Mouse (Mus musculus): Measurements from ENCODE around the gene Serpina3j. TPM values are rescaled to one million over a fixed set of nuclear protein-coding genes. Genes with fewer than 3 reads are reported as not detected.

Gene Serpina3j
- 0.10 TPM in 1 of 2 replicates, not detected in the other for polyA plus RNA-seq (2015; fragmentation: Nextera tagmentation; extraction: Ambion mirVana)

DNA sequence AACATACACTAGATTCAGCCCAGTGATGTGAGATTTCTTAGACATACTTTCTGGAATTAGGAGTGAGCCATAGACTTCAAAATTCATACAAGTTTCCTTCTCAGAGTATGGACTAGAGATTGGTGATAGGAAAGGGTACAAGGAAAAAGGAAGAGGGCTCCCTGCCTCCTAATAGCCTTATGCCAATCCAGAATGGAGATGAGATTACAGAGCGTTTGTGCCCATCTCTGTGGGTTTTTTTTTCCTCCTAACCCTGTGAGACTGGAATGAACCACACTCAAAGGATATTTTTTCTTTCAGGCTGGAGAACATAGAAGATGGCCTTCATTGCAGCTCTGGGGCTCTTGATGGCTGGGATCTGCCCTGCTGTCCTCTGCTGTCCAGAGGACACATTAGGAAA is at the start of gene Serpina3j:
TSS of gene Serpina3j (plus strand) at position 301 of the 400 bp plus-strand sequence.
- Histone ChIP-seq H3K36me3 (no peaks in the 10 kb centered on the region), H3K4me3 (no peak within 1 kb of the TSS), H3K9me3 (replicated peaks) (0 out of 2 replicates have a peak, but pooled peaks cover 3% of the 10 kb centered on the region), H3K27me3 (no peaks in the 10 kb centered on the region), H3K27ac (no peak within 1 kb of the TSS), H3K4me2 (no peak within 1 kb of the TSS), H3K4me1 (replicated peaks) (no peaks in the 10 kb centered on the region), H3K9ac (no peak within 1 kb of the TSS)
- ATAC-seq (replicated peaks; ENCODE audit: insufficient number of reproducible peaks, insufficient read depth, low FRiP score, low read depth): no peak
- 64% methylated on average over 1 of the region's 1 CpGs for WGBS

DNA sequence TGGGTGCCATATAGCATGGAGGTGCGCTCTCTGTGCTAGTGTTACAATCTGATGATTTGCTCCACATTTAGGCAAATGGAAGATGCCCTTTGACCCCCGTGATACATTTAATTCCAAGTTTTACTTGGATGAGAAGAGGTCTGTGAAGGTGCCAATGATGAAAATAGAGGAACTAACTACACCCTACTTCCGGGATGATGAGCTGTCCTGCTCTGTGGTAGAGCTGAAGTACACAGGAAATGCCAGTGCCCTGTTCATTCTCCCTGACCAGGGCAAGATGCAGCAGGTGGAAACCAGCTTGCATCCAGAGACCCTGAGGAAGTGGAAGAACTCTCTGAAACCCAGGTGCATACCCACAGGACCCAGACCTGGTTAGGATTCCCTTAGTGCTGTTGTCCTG is 48.0 kb upstream of the Serpina3j start:
- no peak overlapping the region for H3K4me3 ChIP-seq
- no peak overlapping the region for H3K27ac ChIP-seq
- no peaks in the 10 kb centered on the region for H3K27me3 ChIP-seq
- no peaks in the 10 kb centered on the region for H3K4me1 ChIP-seq (replicated peaks)
- H3K4me2 ChIP-seq: no peak overlapping the region
- ATAC-seq (replicated peaks; ENCODE audit: insufficient number of reproducible peaks, insufficient read depth, low FRiP score, low read depth): no peak
- H3K9ac ChIP-seq: no peak overlapping the region
- no peaks in the 10 kb centered on the region for H3K36me3 ChIP-seq
- H3K9me3 ChIP-seq (replicated peaks): no peaks in the 10 kb centered on the region
- 65% methylated on average over 3 of the region's 3 CpGs for WGBS

DNA sequence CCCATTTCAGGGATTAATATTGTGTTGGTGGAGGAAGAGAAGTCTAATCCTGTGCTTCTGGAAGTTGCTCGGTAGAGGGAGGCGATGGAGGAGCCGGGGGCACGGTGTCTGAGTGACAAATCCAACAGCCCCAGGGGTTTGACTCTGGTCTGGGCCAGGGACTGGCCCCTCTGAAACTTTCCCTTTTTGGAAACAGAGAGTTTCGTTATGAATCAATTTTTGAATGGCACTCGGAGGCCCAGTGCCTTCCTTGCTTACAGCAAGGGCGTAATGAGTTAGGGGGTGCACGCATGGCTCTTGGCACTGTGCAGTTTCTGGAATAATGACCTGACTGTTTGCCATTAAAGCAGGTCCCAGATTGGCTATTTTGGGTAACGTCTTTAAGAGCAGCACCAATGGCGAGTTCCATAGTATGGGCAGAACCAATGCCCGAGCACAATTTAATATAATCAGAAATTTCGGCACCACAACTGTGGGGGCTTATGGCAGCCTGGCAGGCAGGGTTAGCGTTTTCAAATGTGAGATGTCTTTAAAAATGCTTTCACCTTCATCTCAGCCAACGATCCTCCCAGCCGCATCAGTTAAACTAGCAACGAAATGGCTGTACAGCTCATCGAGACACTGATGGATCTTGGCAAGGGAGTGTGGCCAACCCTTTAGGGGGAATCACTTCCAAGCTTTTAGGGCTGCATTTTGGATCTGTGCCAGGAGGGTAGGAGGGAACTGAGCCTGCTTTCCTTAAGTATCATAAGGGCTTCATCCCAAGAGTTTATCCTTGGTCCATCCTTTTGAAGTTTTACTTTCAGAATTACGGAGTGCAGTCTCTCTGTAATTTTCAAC is 35.9 kb upstream of the Serpina3j start:
- no peak for ATAC-seq (replicated peaks; ENCODE audit: insufficient number of reproducible peaks, insufficient read depth, low FRiP score, low read depth)
- no peaks in the 10 kb centered on the region for H3K27me3 ChIP-seq
- WGBS: 80% methylated on average over 18 of the region's 18 CpGs
- no peaks in the 10 kb centered on the region for H3K4me1 ChIP-seq (replicated peaks)
- no peaks in the 10 kb centered on the region for H3K36me3 ChIP-seq
- no peak overlapping the region for H3K27ac ChIP-seq
- no peaks in the 10 kb centered on the region for H3K9me3 ChIP-seq (replicated peaks)
- no peak overlapping the region for H3K4me3 ChIP-seq
- no peak overlapping the region for H3K9ac ChIP-seq
- H3K4me2 ChIP-seq: no peak overlapping the region

DNA sequence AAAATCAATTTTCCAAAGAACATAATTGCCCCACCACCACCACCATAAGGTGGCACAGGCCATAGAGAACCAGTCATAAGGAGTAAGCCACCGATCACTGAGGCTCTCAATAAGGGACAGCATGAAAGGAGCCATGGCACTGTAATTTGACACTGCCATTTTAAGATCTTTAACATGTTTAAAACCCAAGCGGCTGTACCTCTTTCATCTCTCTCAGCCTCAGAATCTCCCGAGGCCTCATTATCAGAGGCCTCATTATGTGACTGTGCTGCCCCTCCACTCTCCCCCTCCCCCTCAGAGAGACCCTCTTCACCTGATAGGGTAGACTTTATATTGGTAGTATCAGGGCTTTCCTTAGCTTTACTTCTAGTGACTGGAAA is 35.3 kb upstream of the Serpina3j start:
- Histone ChIP-seq H3K9me3 (replicated peaks) (no peaks in the 10 kb centered on the region), H3K4me2 (no peak overlapping the region), H3K27me3 (no peaks in the 10 kb centered on the region), H3K4me1 (replicated peaks) (no peaks in the 10 kb centered on the region), H3K36me3 (no peaks in the 10 kb centered on the region), H3K4me3 (no peak overlapping the region), H3K9ac (no peak overlapping the region), H3K27ac (no peak overlapping the region)
- no peak for ATAC-seq (replicated peaks; ENCODE audit: insufficient number of reproducible peaks, insufficient read depth, low FRiP score, low read depth)
- 18% methylated on average over 3 of the region's 3 CpGs for WGBS

DNA sequence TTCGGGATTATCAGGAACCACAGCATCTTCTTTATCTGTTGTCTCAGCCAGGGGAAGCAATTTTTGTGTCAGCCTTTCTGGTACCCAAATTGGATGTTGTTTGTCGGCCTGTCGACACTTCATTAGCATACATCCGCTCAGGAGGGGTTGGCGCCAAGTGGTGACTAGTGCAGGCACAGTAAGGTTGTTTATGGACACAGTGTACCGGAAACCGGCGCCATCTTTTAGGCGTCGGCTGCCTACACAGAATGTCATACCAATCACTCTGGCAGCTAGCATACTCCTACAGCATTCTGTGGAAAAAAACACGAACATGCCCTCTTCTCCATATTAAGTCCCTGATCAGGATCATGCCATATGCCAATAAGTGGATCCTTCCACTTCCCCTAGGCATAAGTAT is 31.0 kb upstream of the Serpina3j start:
- Histone ChIP-seq H3K4me3 (no peak overlapping the region), H3K9ac (no peak overlapping the region), H3K4me1 (replicated peaks) (no peaks in the 10 kb centered on the region), H3K27me3 (no peaks in the 10 kb centered on the region), H3K36me3 (no peaks in the 10 kb centered on the region), H3K9me3 (replicated peaks) (no peaks in the 10 kb centered on the region), H3K4me2 (no peak overlapping the region), H3K27ac (no peak overlapping the region)
- 85% methylated on average over 11 of the region's 11 CpGs for WGBS
- ATAC-seq (replicated peaks; ENCODE audit: insufficient number of reproducible peaks, insufficient read depth, low FRiP score, low read depth): no peak

DNA sequence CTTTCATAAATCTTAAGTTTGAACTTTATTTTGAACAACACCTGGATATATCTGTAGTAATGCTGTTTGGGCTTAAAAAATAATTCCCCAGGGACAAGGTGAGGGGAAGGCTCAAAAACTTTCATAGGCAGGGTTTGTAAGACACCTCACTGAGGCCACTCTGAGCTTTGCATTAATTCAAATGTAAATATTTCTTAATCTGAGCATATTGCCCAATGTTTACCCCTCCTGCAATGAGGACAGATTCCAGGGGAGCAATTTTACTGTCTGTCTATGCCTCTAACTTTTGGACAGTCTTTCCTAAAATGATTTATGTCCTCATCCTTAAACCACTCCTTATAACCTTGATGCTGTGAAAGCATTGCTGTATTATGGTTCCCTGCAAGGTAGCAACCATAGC is 26.0 kb upstream of the Serpina3j start:
- H3K27me3 ChIP-seq: no peaks in the 10 kb centered on the region
- no peaks in the 10 kb centered on the region for H3K36me3 ChIP-seq
- no peaks in the 10 kb centered on the region for H3K4me1 ChIP-seq (replicated peaks)
- no peaks in the 10 kb centered on the region for H3K9me3 ChIP-seq (replicated peaks)
- no peak overlapping the region for H3K9ac ChIP-seq
- H3K27ac ChIP-seq: no peak overlapping the region
- no peak for ATAC-seq (replicated peaks; ENCODE audit: insufficient number of reproducible peaks, insufficient read depth, low FRiP score, low read depth)
- H3K4me3 ChIP-seq: no peak overlapping the region
- no peak overlapping the region for H3K4me2 ChIP-seq

DNA sequence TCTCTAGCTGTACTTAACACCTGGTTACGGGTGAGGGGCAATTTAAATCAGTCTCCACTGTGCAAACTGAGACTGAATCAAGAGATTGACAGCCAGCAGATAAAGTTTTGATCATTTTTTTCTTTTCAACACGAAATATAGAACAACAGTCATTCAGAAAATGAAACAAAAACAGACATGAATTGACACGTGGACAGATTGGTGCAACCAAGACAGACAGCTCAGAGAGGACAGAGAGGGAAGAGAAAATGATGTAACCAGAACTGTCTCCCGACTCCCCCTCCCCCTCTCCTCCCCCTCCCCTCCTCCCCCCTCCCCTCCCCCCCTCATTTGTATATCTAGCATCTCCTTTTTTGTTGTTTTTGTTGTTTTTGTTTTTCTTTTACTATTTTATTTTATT is 24.5 kb upstream of the Serpina3j start:
- H3K36me3 ChIP-seq: no peaks in the 10 kb centered on the region
- WGBS: 45% methylated on average over 4 of the region's 4 CpGs
- H3K4me3 ChIP-seq: no peak overlapping the region
- H3K4me1 ChIP-seq (replicated peaks): no peaks in the 10 kb centered on the region
- H3K27ac ChIP-seq: no peak overlapping the region
- H3K27me3 ChIP-seq: no peaks in the 10 kb centered on the region
- no peak overlapping the region for H3K4me2 ChIP-seq
- no peak for ATAC-seq (replicated peaks; ENCODE audit: insufficient number of reproducible peaks, insufficient read depth, low FRiP score, low read depth)
- H3K9me3 ChIP-seq (replicated peaks): no peaks in the 10 kb centered on the region
- H3K9ac ChIP-seq: no peak overlapping the region

DNA sequence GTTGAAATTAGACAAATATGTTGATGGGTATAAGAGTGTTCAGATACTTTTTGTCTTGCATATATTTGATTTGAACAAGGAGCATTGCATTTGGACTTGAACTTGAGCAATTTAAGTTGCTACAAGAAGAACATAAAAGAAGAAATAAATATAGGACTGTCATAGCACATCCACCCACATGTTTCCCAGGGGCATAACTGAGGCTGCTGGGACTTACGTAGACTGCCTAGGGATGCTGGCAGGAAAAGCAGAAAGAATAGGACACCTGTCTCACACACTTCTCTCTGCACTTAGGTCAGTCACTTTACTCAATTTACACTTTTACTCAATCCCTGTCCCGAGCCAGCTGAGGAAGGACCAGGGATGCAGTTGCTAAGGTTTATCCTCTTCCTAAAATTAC is 20.4 kb upstream of the Serpina3j start:
- Histone ChIP-seq H3K4me3 (no peak overlapping the region), H3K9me3 (replicated peaks) (no peaks in the 10 kb centered on the region), H3K9ac (no peak overlapping the region), H3K27ac (no peak overlapping the region), H3K27me3 (no peaks in the 10 kb centered on the region), H3K4me2 (no peak overlapping the region), H3K4me1 (replicated peaks) (no peaks in the 10 kb centered on the region), H3K36me3 (no peaks in the 10 kb centered on the region)
- 75% methylated on average over 2 of the region's 2 CpGs for WGBS
- no peak for ATAC-seq (replicated peaks; ENCODE audit: insufficient number of reproducible peaks, insufficient read depth, low FRiP score, low read depth)

DNA sequence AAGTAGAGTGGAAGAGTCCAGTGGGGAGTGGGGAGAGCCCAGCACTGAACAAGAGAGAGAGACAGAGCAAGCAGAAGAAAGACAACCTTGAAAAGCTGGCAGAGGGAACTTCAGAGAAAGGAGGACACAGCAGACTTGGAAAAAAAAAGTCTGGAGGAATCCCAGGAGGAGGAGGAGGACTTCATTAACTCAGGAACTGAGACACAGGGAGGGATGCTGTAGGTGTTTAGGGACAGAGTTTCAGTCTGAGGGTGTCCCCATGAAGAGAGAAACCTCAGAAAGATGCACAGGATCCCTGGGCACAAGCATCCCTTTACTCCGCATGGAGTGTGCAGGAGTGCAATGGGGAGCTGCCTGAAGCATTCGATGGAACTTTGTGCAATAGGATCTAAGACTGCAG is 16.3 kb upstream of the Serpina3j start:
- Histone ChIP-seq H3K9ac (no peak overlapping the region), H3K27me3 (no peaks in the 10 kb centered on the region), H3K4me1 (replicated peaks) (no peaks in the 10 kb centered on the region), H3K4me3 (no peak overlapping the region), H3K9me3 (replicated peaks) (no peaks in the 10 kb centered on the region), H3K36me3 (no peaks in the 10 kb centered on the region), H3K27ac (no peak overlapping the region), H3K4me2 (no peak overlapping the region)
- no peak for ATAC-seq (replicated peaks; ENCODE audit: insufficient number of reproducible peaks, insufficient read depth, low FRiP score, low read depth)
- whole genome bisulfite sequencing: 80% methylated on average over 2 of the region's 2 CpGs

DNA sequence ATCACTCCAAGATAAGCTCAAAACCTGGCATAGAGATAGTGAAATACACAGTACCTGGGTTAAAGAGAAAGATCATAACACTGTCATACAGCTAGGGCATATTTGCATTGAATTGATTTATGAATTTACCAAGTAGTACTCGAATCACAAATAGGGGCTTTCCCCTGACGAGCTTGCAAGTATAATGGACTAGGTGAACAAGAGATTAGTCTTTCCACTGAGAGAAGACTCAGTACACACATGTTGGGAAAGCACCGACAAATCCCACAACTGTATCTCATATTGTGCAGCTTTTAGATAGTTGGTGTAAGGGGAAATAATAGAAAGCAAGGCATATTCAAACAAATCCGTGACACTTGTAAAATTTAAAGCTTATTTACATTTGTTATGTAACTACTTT is 8.4 kb upstream of the Serpina3j start:
- H3K4me3 ChIP-seq: no peak overlapping the region
- H3K9ac ChIP-seq: no peak overlapping the region
- no peaks in the 10 kb centered on the region for H3K4me1 ChIP-seq (replicated peaks)
- ATAC-seq (replicated peaks; ENCODE audit: insufficient number of reproducible peaks, insufficient read depth, low FRiP score, low read depth): no peak
- H3K36me3 ChIP-seq: no peaks in the 10 kb centered on the region
- H3K4me2 ChIP-seq: no peak overlapping the region
- H3K27ac ChIP-seq: no peak overlapping the region
- H3K9me3 ChIP-seq (replicated peaks): no peaks in the 10 kb centered on the region
- WGBS: 72% methylated on average over 4 of the region's 4 CpGs
- H3K27me3 ChIP-seq: no peaks in the 10 kb centered on the region

DNA sequence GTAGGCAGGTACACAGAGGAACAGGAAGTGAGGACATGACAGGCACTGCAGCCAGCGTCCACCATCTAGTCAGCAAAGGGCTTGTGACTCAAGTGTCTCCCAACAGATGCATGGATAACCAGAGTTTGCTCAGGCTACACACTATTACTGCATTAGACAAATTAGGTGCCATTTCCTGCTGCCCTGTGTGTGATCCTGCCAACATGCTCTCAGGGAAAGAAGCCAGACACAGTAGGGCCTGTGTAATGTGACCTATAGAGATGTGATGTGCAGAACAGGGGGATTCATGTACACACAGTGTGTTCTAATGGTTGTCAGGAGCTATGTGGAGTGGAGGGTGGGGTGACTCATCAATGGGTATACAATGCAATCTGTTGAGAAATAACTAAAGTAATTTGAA is 8.1 kb downstream of the Serpina3j start:
- ATAC-seq (replicated peaks; ENCODE audit: insufficient number of reproducible peaks, insufficient read depth, low FRiP score, low read depth): no peak
- no peak overlapping the region for H3K27ac ChIP-seq
- H3K9ac ChIP-seq: no peak overlapping the region
- H3K27me3 ChIP-seq: no peaks in the 10 kb centered on the region
- no peak overlapping the region for H3K4me3 ChIP-seq
- H3K4me2 ChIP-seq: no peak overlapping the region
- H3K4me1 ChIP-seq (replicated peaks): no peaks in the 10 kb centered on the region
- 43% methylated on average over 1 of the region's 1 CpGs for WGBS
- H3K9me3 ChIP-seq (replicated peaks): no peaks in the 10 kb centered on the region
- no peaks in the 10 kb centered on the region for H3K36me3 ChIP-seq

DNA sequence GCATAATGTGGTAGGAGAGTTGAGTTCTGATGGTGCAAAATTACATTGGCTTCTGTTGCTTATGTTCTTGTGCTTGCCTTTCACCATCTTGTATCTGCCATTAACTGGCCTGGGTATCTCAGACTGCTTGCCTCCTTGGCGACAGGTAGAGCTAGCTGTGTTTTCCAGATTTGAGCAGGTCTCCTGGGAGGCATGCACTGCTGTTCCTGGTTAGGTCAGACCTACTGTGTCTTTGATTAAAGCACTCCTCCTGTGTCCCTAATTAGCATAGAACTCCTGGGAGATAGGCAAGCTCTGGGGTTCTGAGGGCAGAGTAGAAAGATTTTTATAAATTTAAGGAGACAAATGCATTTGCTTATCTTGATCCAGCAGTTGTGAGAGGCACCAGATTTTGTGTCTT is 17.3 kb downstream of the Serpina3j start:
- Histone ChIP-seq H3K9me3 (replicated peaks) (no peaks in the 10 kb centered on the region), H3K4me1 (replicated peaks) (no peaks in the 10 kb centered on the region), H3K36me3 (no peaks in the 10 kb centered on the region), H3K4me3 (no peak overlapping the region), H3K27me3 (no peaks in the 10 kb centered on the region), H3K4me2 (no peak overlapping the region), H3K27ac (no peak overlapping the region), H3K9ac (no peak overlapping the region)
- 43% methylated on average over 1 of the region's 1 CpGs for WGBS
- ATAC-seq (replicated peaks; ENCODE audit: insufficient number of reproducible peaks, insufficient read depth, low FRiP score, low read depth): no peak

Data from heart, embryonic 15.5 days (tissue).